Mouse (Mus musculus): ENCODE results near the gene Apln.

Gene Apln

GRCm38 (mm10) chrX:48034144-48035113 is at the start of gene Apln:
Gene Apln, minus strand, starts transcription at chrX:48034853.
- DNase-seq = peak; percentile 14

GRCm38 (mm10) chrX:48082364-48082763 is 47.7 kb upstream of the Apln start:
- DNase-seq = no peak

GRCm38 (mm10) chrX:48076806-48077425 is 42.3 kb upstream of the Apln start:
- no peak for DNase-seq

- DNase-seq = no peak
Measured at GRCm38 (mm10) chrX:48074691-48075090, 40.0 kb upstream of the Apln start.

- DNase-seq = no peak
Measured at GRCm38 (mm10) chrX:48072401-48072800, 37.7 kb upstream of the Apln start.

- DNase-seq = no peak
Measured at GRCm38 (mm10) chrX:48071961-48072360, 37.3 kb upstream of the Apln start.

- peak; percentile 18 for DNase-seq
Measured at GRCm38 (mm10) chrX:48066891-48067290, 32.2 kb upstream of the Apln start.

GRCm38 (mm10) chrX:48064166-48064853 is 29.7 kb upstream of the Apln start:
- no peak for DNase-seq

GRCm38 (mm10) chrX:48062481-48062880 is 27.8 kb upstream of the Apln start:
- DNase-seq = no peak

GRCm38 (mm10) chrX:48054186-48055015 is 19.7 kb upstream of the Apln start:
- DNase-seq = peak; percentile 55

- peak; percentile 13 for DNase-seq
Measured at GRCm38 (mm10) chrX:48053743-48054142, 19.1 kb upstream of the Apln start.

GRCm38 (mm10) chrX:48046315-48046714 is 11.7 kb upstream of the Apln start:
- DNase-seq = no peak

GRCm38 (mm10) chrX:48044261-48044660 is 9.6 kb upstream of the Apln start:
- no peak for DNase-seq

GRCm38 (mm10) chrX:48042748-48043147 is 8.1 kb upstream of the Apln start:
- no peak for DNase-seq

GRCm38 (mm10) chrX:48040379-48040778 is 5.7 kb upstream of the Apln start:
- DNase-seq = no peak

GRCm38 (mm10) chrX:48033766-48034143 is 898 bp downstream of the Apln start:
- DNase-seq = no peak

- no peak for DNase-seq
Measured at GRCm38 (mm10) chrX:48033024-48033423, 1.6 kb downstream of the Apln start.

GRCm38 (mm10) chrX:48031866-48032265 is 2.8 kb downstream of the Apln start:
- no peak for DNase-seq

GRCm38 (mm10) chrX:48030593-48030992 is 4.1 kb downstream of the Apln start:
- DNase-seq = no peak

- DNase-seq = no peak
Measured at GRCm38 (mm10) chrX:48022811-48023210, 11.8 kb downstream of the Apln start.

GRCm38 (mm10) chrX:48019940-48020339 is 14.7 kb downstream of the Apln start:
- DNase-seq = peak; percentile 77

GRCm38 (mm10) chrX:48019359-48019758 is 15.3 kb downstream of the Apln start:
- no peak for DNase-seq

Measured in lung, postnatal 36 days (tissue).